Mouse (Mus musculus) spleen, adult 2 months (tissue): Measurements from ENCODE around the gene Fntb.

Experiments
- CTCF ChIP-seq: fragments of 200-500 bp; IDR thresholded peaks from 2 replicates; pipeline ENCODE4 v1.5.1; 2011; ENCODE audit warnings: mild to moderate bottlenecking, inconsistent platforms; ENCODE audit not compliant: insufficient read depth, insufficient read length, insufficient replicate concordance; ENCODE audit errors: extremely low read depth
- POLR2A ChIP-seq: fragments of 200-500 bp; IDR thresholded peaks from 2 replicates; pipeline ENCODE4 v1.6.1; 2011; ENCODE audit warnings: low read depth, low read length, inconsistent platforms

- TF ChIP-seq CTCF (no peak), POLR2A (no peak)
Measured at GRCm38 (mm10) chr12:76819816-76820215, 54.4 kb downstream of the Fntb start.
